Mouse (Mus musculus) liver, embryonic 14.5 days (tissue): ENCODE results near the gene Bmp8b. TPM values are rescaled to one million over a fixed set of nuclear protein-coding genes. Genes with fewer than 3 reads are reported as not detected.
"Not testable (repeated sequence)": the region's sequence is repeated elsewhere in the genome, so short reads cannot be mapped to it uniquely, and the experiment has no call there.

Experiments used
- ATAC-seq: fragments of 200-750 bp; cut with Nextera tagmentation; 2 replicates; pipeline ENCODE4 v1.8.0; 2017; ENCODE audit warnings: moderate number of reproducible peaks, mild to moderate bottlenecking, moderate library complexity; ENCODE audit not compliant: insufficient read depth
- DNase-seq, 3 experiments: peaks; one replicate each; pipeline ENCODE4 v3.0.0-alpha.2; 2012 to 2013; ENCODE audit warnings: low read depth in 3 of 3, low spot score in 3 of 3
- H3K27ac ChIP-seq: fragments of 300-500 bp; sonication (generic); 2 replicates; pipeline ENCODE4 v1.5.1; 2014; ENCODE audit warnings: moderate library complexity, mild to moderate bottlenecking, control low read depth, inconsistent platforms
- H3K27me3 ChIP-seq: fragments of 300-500 bp; sonication (generic); 2 replicates; pipeline ENCODE4 v1.6.1; 2014; ENCODE audit warnings: mild to moderate bottlenecking, low read length, moderate library complexity; ENCODE audit not compliant: control insufficient read depth, insufficient read depth
- H3K36me3 ChIP-seq: fragments of 300-500 bp; sonication (generic); replicated peaks from 2 replicates; pipeline ENCODE4 v1.6.1; 2014; ENCODE audit warnings: low read depth; ENCODE audit not compliant: control insufficient read depth, insufficient read depth
- H3K4me1 ChIP-seq, 2 experiments: fragments of 200-500 bp in 1 of 2; fragments of 300-500 bp in 1 of 2; sonication (generic) in 1 of 2; replicated peaks; 2 replicates each; pipeline ENCODE4 v1.6.1; 2012 to 2014; ENCODE audit warnings: antibody characterized with exemption in 1 of 2, inconsistent platforms in 1 of 2, low read length in 1 of 2; ENCODE audit not compliant: control insufficient read depth in 2 of 2, insufficient read depth in 2 of 2
- H3K4me2 ChIP-seq: fragments of 300-500 bp; sonication (generic); 2 replicates; pipeline ENCODE4 v1.6.1; 2014; ENCODE audit warnings: low read depth, mild to moderate bottlenecking, control low read depth, moderate library complexity
- H3K4me3 ChIP-seq, 2 experiments: fragments of 200-500 bp in 1 of 2; fragments of 300-500 bp in 1 of 2; sonication (generic) in 1 of 2; 2 replicates each; pipeline ENCODE4 v1.5.1; 2012 to 2014; ENCODE audit warnings: low read depth in 2 of 2, low read length in 2 of 2, mild to moderate bottlenecking in 2 of 2, control low read depth in 1 of 2, inconsistent platforms in 1 of 2, moderate library complexity in 1 of 2; ENCODE audit not compliant: insufficient read depth in 1 of 2
- H3K9ac ChIP-seq: fragments of 300-500 bp; sonication (generic); replicated peaks from 2 replicates; pipeline ENCODE4 v1.6.1; 2014; ENCODE audit warnings: mild to moderate bottlenecking, control low read depth, moderate library complexity
- H3K9me3 ChIP-seq: fragments of 300-500 bp; sonication (generic); 2 replicates; pipeline ENCODE4 v1.6.1; 2016; ENCODE audit warnings: low read length, mixed read lengths; ENCODE audit not compliant: control insufficient read depth
- CTCF ChIP-seq: IDR thresholded peaks from 2 replicates; pipeline ENCODE4 v1.5.1; 2016; ENCODE audit warnings: antibody characterized with exemption, low read depth, control low read depth
- EP300 ChIP-seq: IDR thresholded peaks from 2 replicates; pipeline ENCODE4 v1.6.1; 2016; ENCODE audit warnings: antibody characterized with exemption, low read depth
- WGBS: fragments of 180-500 bp; shearing (Covaris S2); extraction: QIAGEN DNeasy Blood & Tissue Kit; methylation state at CpG from one replicate; pipeline ENCODE4 v1.1.7; 2014; ENCODE audit not compliant: insufficient replicate concordance; 5-methylcytosine and 5-hydroxymethylcytosine counted together
- polyA plus RNA-seq, 2 experiments: library from polyadenylated mRNA; depleted of rRNA in 1 of 2; stranded (reverse) in 1 of 2; unstranded in 1 of 2; fragments of >200 nt; fragmentation: Nextera tagmentation in 1 of 2; extraction: Ambion mirVana in 1 of 2; gene quantifications; 2 replicates each; pipeline versions ENCODE4 v1.2.1 to v1.2.3; 2012 to 2014

Bmp8b gene
- polyA plus RNA-seq, 2 experiments, result 0.22 to 0.24 TPM

DNA sequence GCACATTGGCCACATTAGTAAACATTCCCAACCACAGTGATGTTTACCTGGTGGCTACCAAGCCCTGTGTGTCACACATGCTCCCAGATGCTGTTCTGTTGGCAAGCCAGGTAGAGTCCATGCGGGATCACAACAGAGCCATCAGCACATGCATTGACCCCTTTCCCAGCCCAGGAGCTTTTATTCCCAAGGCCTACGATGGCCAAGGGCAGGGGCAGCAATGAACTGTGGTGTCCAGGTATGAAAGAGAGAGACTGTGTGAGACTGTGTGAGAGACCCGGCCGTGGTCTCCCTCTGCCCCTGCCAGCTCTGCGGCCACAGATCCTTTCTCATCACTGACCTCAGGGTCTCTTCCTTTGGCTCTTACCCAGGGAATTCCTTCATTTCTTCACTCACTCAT, 3.1 kb downstream of the Bmp8b start:
- WGBS, result 73% methylated on average over 5 of the region's 5 CpGs
- peaks cover 20% of the 10 kb centered on the region for H3K27me3 ChIP-seq
- DNase-seq (no peak), ATAC-seq (no peak)
- no peaks in the 10 kb centered on the region for H3K9me3 ChIP-seq
- no peaks in the 10 kb centered on the region; a peak in 1 of 4 replicates for H3K4me1 ChIP-seq
- H3K9ac ChIP-seq, result no peak overlapping the region
- TF ChIP-seq CTCF (no peak), EP300 (no peak)
- no peak overlapping the region for H3K27ac ChIP-seq
- H3K4me2 ChIP-seq, result no peak overlapping the region
- no peak overlapping the region for H3K4me3 ChIP-seq
- no peaks in the 10 kb centered on the region for H3K36me3 ChIP-seq

DNA sequence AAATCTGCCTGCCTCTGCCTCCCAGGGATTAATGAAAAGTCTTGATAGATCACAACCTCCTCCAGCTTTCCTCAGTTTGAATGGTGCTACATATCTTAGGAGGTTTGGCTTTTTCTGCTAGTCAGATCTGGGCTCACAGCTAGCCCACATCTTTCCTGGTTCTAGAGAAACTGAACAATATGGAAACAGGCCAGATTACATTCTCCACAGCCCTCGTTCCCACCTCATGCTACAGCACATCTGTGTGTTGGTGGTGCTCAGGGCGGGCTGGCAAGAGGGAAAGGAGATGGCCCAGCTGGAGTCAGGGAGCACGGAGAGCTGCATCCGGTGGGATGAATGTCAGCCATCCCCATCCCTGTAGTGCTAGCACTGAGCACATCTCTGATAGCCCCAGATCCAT, 5.8 kb downstream of the Bmp8b start:
- TF ChIP-seq EP300, result no peak
- no peak for TF ChIP-seq CTCF
- 48% methylated on average over 4 of the region's 4 CpGs for WGBS
- no peak for DNase-seq

DNA sequence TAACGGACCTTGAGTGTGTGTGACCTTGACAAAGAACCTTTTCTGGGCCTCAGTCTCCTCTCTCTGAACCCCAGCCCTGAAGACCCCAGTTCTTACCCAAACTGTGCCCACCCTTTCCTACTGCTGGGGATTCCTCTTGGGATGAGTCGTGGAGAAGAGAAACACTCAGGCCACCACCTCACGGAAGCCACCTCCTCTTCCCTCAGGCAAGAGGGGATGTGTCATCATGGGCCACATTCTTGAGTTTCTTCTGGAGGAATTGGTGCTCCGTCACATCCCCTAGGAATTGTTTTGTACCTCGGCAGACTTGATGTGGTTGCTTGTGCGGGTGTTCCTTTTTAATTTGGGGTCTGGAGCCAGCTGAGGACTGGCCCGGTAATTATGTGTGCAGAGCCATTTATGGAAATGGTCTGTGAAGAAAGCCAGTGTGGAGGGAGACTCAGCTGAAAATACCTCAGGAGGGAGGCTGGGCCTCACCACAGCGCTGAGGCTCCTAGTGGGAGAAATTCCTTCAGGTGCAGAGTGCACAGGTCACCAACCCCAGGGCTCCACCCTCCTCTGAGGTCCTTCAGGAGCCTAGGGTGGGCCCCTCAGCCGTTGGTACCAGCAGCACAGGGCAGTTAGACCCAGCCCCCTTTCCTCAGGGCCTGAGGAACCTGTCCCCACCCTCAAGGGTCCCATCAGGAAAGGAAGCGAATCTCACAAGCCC, 6.5 kb downstream of the Bmp8b start:
- H3K27me3 ChIP-seq, H3K36me3 ChIP-seq, H3K9ac ChIP-seq, H3K27ac ChIP-seq, H3K4me1 ChIP-seq, ATAC-seq, H3K4me2 ChIP-seq, H3K4me3 ChIP-seq, H3K9me3 ChIP-seq, DNase-seq: not testable (repeated sequence)
- 57% methylated on average over 10 of the region's 10 CpGs for WGBS

More for the DNA sequence above, 5.8 kb downstream of the Bmp8b start:
- Histone ChIP-seq H3K36me3 (no peaks in the 10 kb centered on the region), H3K9ac (no peak overlapping the region), H3K4me1 (no peaks in the 10 kb centered on the region; a peak in 1 of 4 replicates), H3K27ac (no peak overlapping the region), H3K4me3 (no peak overlapping the region), H3K27me3 (peaks cover 3% of the 10 kb centered on the region), H3K9me3 (no peaks in the 10 kb centered on the region), H3K4me2 (no peak overlapping the region)
- no peak for ATAC-seq

DNA sequence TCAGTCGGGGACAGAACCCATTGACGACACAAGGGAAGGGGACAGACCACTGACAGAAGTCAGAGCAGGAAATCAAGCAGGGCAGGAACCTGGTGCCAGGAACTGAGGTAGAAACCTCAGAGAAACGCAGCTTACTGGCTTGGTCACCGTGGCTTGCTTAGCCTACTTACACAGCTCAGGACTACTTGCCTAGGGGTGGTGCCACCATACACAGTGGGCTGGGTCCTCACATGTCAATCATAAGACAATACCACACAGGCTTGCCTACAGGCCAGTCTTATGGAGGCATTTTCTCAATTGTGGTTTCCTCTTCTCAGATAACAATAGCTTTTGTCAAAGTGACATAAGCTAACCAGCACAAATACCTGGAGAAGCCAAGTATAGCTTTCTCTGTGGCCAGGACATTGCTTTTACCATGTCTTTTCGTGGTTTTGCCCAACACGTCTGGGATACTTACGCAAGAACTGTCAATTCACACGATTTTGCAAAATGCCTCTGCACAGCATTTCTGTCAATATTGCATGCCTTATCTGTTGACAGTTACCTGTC, 7.3 kb downstream of the Bmp8b start:
- Histone ChIP-seq H3K36me3 (no peaks in the 10 kb centered on the region), H3K4me1 (no peaks in the 10 kb centered on the region; a peak in 1 of 4 replicates), H3K27me3 (peaks cover 6% of the 10 kb centered on the region), H3K27ac (no peak overlapping the region), H3K4me3 (no peak overlapping the region), H3K9me3 (no peaks in the 10 kb centered on the region), H3K4me2 (no peak overlapping the region), H3K9ac (no peak overlapping the region)
- no peak for ATAC-seq
- DNase-seq, result no peak
- WGBS, result 20% methylated on average over 8 of the region's 8 CpGs
- TF ChIP-seq EP300 (no peak), CTCF (no peak)

- ATAC-seq, H3K27me3 ChIP-seq, H3K27ac ChIP-seq, H3K4me2 ChIP-seq, H3K4me1 ChIP-seq, H3K9me3 ChIP-seq, DNase-seq, H3K9ac ChIP-seq, H3K36me3 ChIP-seq, H3K4me3 ChIP-seq: not testable (repeated sequence)
- WGBS, result 85% methylated on average over 4 of the region's 4 CpGs
Observed at GRCm38 (mm10) chr4:123114651-123115050, 9.7 kb downstream of the Bmp8b start.
